Mouse (Mus musculus) E14TG2a.4 (cell line): Measurements from ENCODE around the gene Meiob.
A peak's percentile ranks its signal among the peaks of the same experiment; 100 is the strongest.

Experiments
- H3K27me3 ChIP-seq: 2 replicates; pipeline ENCODE4 v1.6.1; 2014; ENCODE audit warnings: low read length, control low read depth; ENCODE audit not compliant: insufficient read depth
- H3K36me3 ChIP-seq: 2 replicates; pipeline ENCODE4 v1.6.1; 2014; ENCODE audit warnings: low read length, control low read depth; ENCODE audit not compliant: insufficient read depth
- H3K4me1 ChIP-seq: replicated peaks from 2 replicates; pipeline ENCODE4 v1.6.1; 2014; ENCODE audit warnings: low read depth, low read length, control low read depth
- H3K4me3 ChIP-seq: replicated peaks from 2 replicates; pipeline ENCODE4 v1.5.1; 2014; ENCODE audit warnings: mild to moderate bottlenecking, low read length
- H3K9me3 ChIP-seq: 2 replicates; pipeline ENCODE4 v1.6.1; 2014; ENCODE audit warnings: low read length, control low read depth
- CTCF ChIP-seq: conservative IDR thresholded peaks from 2 replicates; pipeline ENCODE4 v1.5.1; 2014; ENCODE audit warnings: low read length
- NANOG ChIP-seq: IDR thresholded peaks from 2 replicates; pipeline ENCODE4 v1.6.1; 2014; ENCODE audit warnings: borderline replicate concordance, low read length, mixed read lengths
- POU5F1 ChIP-seq: IDR thresholded peaks from 2 replicates; pipeline ENCODE4 v1.6.1; 2014; ENCODE audit warnings: low read length, borderline replicate concordance

Gene Meiob

GRCm38 (mm10) chr17:24844525-24844924 lies 40.4 kb downstream of the Meiob start:
- H3K27me3 ChIP-seq = peaks cover 4% of the 10 kb centered on the region; the same call in 1 of the 2 replicates
- peaks cover 26% of the 10 kb centered on the region for H3K4me1 ChIP-seq
- no peaks in the 10 kb centered on the region for H3K9me3 ChIP-seq
- H3K36me3 ChIP-seq = peaks cover 8% of the 10 kb centered on the region; the same call in 1 of the 2 replicates
- no peak overlapping the region for H3K4me3 ChIP-seq
- no peak for TF ChIP-seq CTCF
- TF ChIP-seq NANOG = no peak

GRCm38 (mm10) chr17:24847386-24847785 lies 43.3 kb downstream of the Meiob start:
- Histone ChIP-seq H3K27me3 (peaks cover 13% of the 10 kb centered on the region), H3K9me3 (no peaks in the 10 kb centered on the region), H3K4me1 (peaks cover 36% of the 10 kb centered on the region), H3K36me3 (peaks cover 8% of the 10 kb centered on the region), H3K4me3 (no peak overlapping the region)
- TF ChIP-seq NANOG (no peak), CTCF (no peak), POU5F1 (no peak)

GRCm38 (mm10) chr17:24848600-24849031 lies 44.5 kb downstream of the Meiob start:
- Histone ChIP-seq H3K4me1 (peaks cover 36% of the 10 kb centered on the region), H3K27me3 (peaks cover 13% of the 10 kb centered on the region), H3K9me3 (no peaks in the 10 kb centered on the region), H3K36me3 (peaks cover 18% of the 10 kb centered on the region), H3K4me3 (peak overlapping the region; percentile 98)
- TF ChIP-seq POU5F1 = no peak
- TF ChIP-seq CTCF = no peak
- TF ChIP-seq NANOG = no peak

DNA sequence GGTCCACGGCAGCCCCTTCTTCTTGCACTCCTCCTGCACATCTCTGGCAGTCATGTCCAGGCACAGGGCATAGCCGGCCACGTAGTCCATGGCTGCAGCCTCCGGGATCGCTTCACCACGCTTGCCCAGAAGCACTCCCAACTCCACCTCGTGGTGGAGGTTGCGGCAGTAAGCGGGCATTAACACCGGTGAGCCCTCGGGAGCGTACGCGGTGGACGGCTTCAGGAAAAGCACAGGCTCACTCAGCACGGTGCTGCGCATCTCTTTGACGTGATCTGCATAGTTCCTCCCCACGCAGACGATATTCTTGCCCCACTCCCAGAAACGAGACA lies 45.6 kb downstream of the Meiob start:
- H3K27me3 ChIP-seq = peaks cover 10% of the 10 kb centered on the region
- H3K4me1 ChIP-seq = peaks cover 29% of the 10 kb centered on the region
- H3K36me3 ChIP-seq = peaks cover 24% of the 10 kb centered on the region
- no peak for TF ChIP-seq POU5F1
- no peak for TF ChIP-seq NANOG
- no peak for TF ChIP-seq CTCF
- no peaks in the 10 kb centered on the region for H3K9me3 ChIP-seq
- peak overlapping the region; percentile 98 for H3K4me3 ChIP-seq

- Histone ChIP-seq H3K27me3 (peaks cover 10% of the 10 kb centered on the region), H3K36me3 (peaks cover 26% of the 10 kb centered on the region), H3K9me3 (no peaks in the 10 kb centered on the region), H3K4me1 (peaks cover 23% of the 10 kb centered on the region), H3K4me3 (peak within 1 kb of the TSS; percentile 98)
- no peak for TF ChIP-seq POU5F1
- no peak for TF ChIP-seq CTCF
- no peak for TF ChIP-seq NANOG
These were observed 46.1 kb downstream of the Meiob start, which contains the start of gene Fahd1 for GRCm38 (mm10) chr17:24850065-24850772. TSS of gene Fahd1 (minus strand) at chr17:24850364.

- Histone ChIP-seq H3K4me3 (peak overlapping the region; percentile 98), H3K27me3 (peaks cover 10% of the 10 kb centered on the region), H3K36me3 (peaks cover 32% of the 10 kb centered on the region), H3K9me3 (no peaks in the 10 kb centered on the region), H3K4me1 (peaks cover 21% of the 10 kb centered on the region)
- TF ChIP-seq NANOG (no peak), POU5F1 (no peak), CTCF (no peak)
These were observed 46.7 kb downstream of the Meiob start for GRCm38 (mm10) chr17:24850773-24851127.

DNA sequence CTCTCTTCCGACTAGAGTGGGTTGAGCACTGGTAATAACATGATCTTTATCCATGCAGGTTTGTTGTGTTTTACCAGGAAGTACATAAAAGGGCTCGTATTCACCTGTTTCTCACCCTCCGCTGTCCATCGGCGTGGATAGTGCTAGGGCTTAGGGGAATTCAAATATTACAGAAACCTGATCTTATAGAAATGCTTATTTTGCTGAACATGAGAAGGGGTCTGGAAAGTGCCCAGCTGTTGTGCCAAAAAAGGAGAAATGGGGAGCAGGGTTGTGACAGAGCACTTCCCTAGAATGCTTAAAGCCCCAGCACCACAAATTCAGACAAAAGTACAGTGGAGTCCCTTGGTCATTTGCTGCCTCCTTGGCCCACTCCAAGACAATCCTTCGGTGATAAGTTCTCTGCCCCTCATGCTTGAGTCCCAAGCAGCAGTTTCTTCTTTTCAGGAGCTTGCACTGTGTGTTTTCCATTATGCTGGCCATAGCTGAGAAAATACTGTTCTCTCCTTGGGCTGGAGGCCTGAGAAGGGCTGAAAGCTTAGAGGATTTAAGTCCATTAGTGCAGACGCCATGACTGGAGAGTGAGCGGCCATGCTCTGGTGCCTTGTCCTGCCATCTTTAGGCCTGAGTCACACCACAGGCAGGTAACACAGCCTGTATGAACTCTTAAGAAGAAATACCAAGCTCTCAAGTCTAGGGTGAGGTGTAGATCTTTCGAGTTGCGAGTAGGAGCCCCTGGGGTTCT lies 47.5 kb downstream of the Meiob start:
- peaks cover 10% of the 10 kb centered on the region for H3K27me3 ChIP-seq
- TF ChIP-seq NANOG = no peak
- TF ChIP-seq CTCF = no peak
- no peak for TF ChIP-seq POU5F1
- H3K9me3 ChIP-seq = no peaks in the 10 kb centered on the region
- H3K4me1 ChIP-seq = peaks cover 25% of the 10 kb centered on the region
- peak overlapping the region; percentile 98 for H3K4me3 ChIP-seq
- H3K36me3 ChIP-seq = peaks cover 40% of the 10 kb centered on the region

DNA sequence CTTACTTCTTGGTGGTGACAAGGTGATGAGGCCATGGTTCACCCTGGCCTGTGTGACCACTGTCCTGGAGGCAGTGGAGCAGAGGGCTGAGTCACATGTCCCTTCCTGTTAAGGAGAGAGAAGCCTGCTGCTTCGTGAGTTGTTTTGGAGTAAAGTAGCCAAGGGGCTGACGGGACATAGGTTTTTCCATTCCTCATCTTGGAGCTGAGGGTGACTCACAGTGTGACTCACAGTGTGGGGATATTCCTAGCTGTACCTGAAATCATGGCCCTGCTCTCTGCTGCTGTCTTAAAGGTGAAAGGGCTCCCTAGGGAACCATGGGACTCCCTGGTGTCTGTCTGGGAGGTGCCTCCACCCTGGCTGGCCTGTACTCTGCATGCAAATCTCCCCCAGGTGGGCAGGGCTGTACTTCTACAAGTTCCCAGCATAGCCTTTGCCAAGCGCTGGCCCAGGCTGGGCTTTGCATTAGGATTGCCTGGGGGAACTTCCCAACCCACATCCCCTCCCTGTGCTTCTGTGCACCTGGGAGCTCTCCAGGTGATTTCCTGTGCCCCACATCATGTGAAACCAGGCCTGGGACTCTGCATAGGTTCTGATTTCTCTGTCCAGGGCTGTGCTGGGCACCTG lies 51.9 kb downstream of the Meiob start:
- H3K27me3 ChIP-seq = peaks cover 9% of the 10 kb centered on the region
- H3K4me3 ChIP-seq = no peak overlapping the region
- H3K4me1 ChIP-seq = peaks cover 32% of the 10 kb centered on the region
- TF ChIP-seq NANOG (no peak), CTCF (no peak), POU5F1 (no peak)
- no peaks in the 10 kb centered on the region for H3K9me3 ChIP-seq
- H3K36me3 ChIP-seq = peaks cover 61% of the 10 kb centered on the region
